Mouse (Mus musculus): ENCODE measurements around the gene Smg8. TPM values are rescaled to one million over a fixed set of nuclear protein-coding genes. Genes with fewer than 3 reads are reported as not detected.

Smg8 gene
- 30.0 and 34.4 TPM in 2 replicates for polyA plus RNA-seq (2014; fragmentation: Nextera tagmentation; extraction: Ambion mirVana)

GRCm38 (mm10) chr11:87086290-87086984 lies at the start of gene Smg8:
Smg8 (minus strand) TSS chr11:87086774.
- peak within 1 kb of the TSS; percentile 81 for H3K4me2 ChIP-seq (ENCODE audit: low read depth)
- H3K9ac ChIP-seq (ENCODE audit: low read length), result peak within 1 kb of the TSS; percentile 82
- peak; percentile 63 for ATAC-seq (ENCODE audit: insufficient read depth, low FRiP score, low TSS enrichment)
- peak within 1 kb of the TSS; percentile 83 for H3K4me3 ChIP-seq (ENCODE audit: low read depth, low read length)
- H3K36me3 ChIP-seq (ENCODE audit: control insufficient read depth, insufficient read depth, low read length), result peaks cover 7% of the 10 kb centered on the region; the same call in 1 of the 2 replicates
- no peaks in the 10 kb centered on the region for H3K27me3 ChIP-seq (ENCODE audit: control insufficient read depth, insufficient read depth, low read length)
- H3K9me3 ChIP-seq (ENCODE audit: control insufficient read depth, low read length), result no peaks in the 10 kb centered on the region
- DNase-seq (ENCODE audit: low spot score), result peak; percentile 83
- peaks cover 15% of the 10 kb centered on the region for H3K4me1 ChIP-seq (ENCODE audit: control insufficient read depth, insufficient read depth, low read length)
- WGBS, result 1% methylated on average over 43 of the region's 43 CpGs
- peak within 1 kb of the TSS; percentile 36; the same call in 1 of the 2 replicates for H3K27ac ChIP-seq (ENCODE audit: low read depth, low read length)

- 93% methylated on average over 4 of the region's 4 CpGs for WGBS
- Histone ChIP-seq H3K36me3 (ENCODE audit: control insufficient read depth, insufficient read depth, low read length) (no peaks in the 10 kb centered on the region; the same call in 1 of the 2 replicates), H3K4me2 (ENCODE audit: low read depth) (no peak overlapping the region), H3K4me1 (ENCODE audit: control insufficient read depth, insufficient read depth, low read length) (no peaks in the 10 kb centered on the region), H3K9ac (ENCODE audit: low read length) (no peak overlapping the region), H3K9me3 (ENCODE audit: control insufficient read depth, low read length) (no peaks in the 10 kb centered on the region), H3K4me3 (ENCODE audit: low read depth, low read length) (no peak overlapping the region), H3K27ac (ENCODE audit: low read depth, low read length) (no peak overlapping the region), H3K27me3 (ENCODE audit: control insufficient read depth, insufficient read depth, low read length) (no peaks in the 10 kb centered on the region)
- no peak for DNase-seq (ENCODE audit: low spot score)
- no peak for ATAC-seq (ENCODE audit: insufficient read depth, low FRiP score, low TSS enrichment)
Observed at GRCm38 (mm10) chr11:87136233-87136632, 49.7 kb upstream of the Smg8 start.

GRCm38 (mm10) chr11:87126824-87127816 lies 40.5 kb upstream of the Smg8 start, which contains the start of gene Trim37:
Trim37 (plus strand) TSS chr11:87127077.
- ATAC-seq (ENCODE audit: insufficient read depth, low FRiP score, low TSS enrichment), result peak; percentile 85
- under 1% methylated on average over 89 of the region's 105 CpGs for WGBS
- peak within 1 kb of the TSS; percentile 84 for H3K4me3 ChIP-seq (ENCODE audit: low read depth, low read length)

GRCm38 (mm10) chr11:87126281-87126823 lies 39.8 kb upstream of the Smg8 start:
- Histone ChIP-seq H3K4me3 (ENCODE audit: low read depth, low read length) (peak overlapping the region; percentile 84), H3K4me2 (ENCODE audit: low read depth) (peak overlapping the region; percentile 75), H3K9me3 (ENCODE audit: control insufficient read depth, low read length) (no peaks in the 10 kb centered on the region), H3K27ac (ENCODE audit: low read depth, low read length) (peak overlapping the region; percentile 83), H3K27me3 (ENCODE audit: control insufficient read depth, insufficient read depth, low read length) (no peaks in the 10 kb centered on the region), H3K4me1 (ENCODE audit: control insufficient read depth, insufficient read depth, low read length) (peaks cover 16% of the 10 kb centered on the region), H3K9ac (ENCODE audit: low read length) (peak overlapping the region; percentile 69), H3K36me3 (ENCODE audit: control insufficient read depth, insufficient read depth, low read length) (peaks cover 11% of the 10 kb centered on the region)
- DNase-seq (ENCODE audit: low spot score), result peak; percentile 29
- 1% methylated on average over 12 of the region's 12 CpGs for WGBS
- ATAC-seq (ENCODE audit: insufficient read depth, low FRiP score, low TSS enrichment), result 0 out of 2 replicates have a peak, but pooled peaks have one; percentile 6

More at GRCm38 (mm10) chr11:87126824-87127816, 40.5 kb upstream of the Smg8 start, which contains the start of gene Trim37:
- Histone ChIP-seq H3K27ac (ENCODE audit: low read depth, low read length) (peak within 1 kb of the TSS; percentile 83), H3K36me3 (ENCODE audit: control insufficient read depth, insufficient read depth, low read length) (peaks cover 9% of the 10 kb centered on the region), H3K4me2 (ENCODE audit: low read depth) (peak within 1 kb of the TSS; percentile 75), H3K4me1 (ENCODE audit: control insufficient read depth, insufficient read depth, low read length) (peaks cover 16% of the 10 kb centered on the region), H3K9ac (ENCODE audit: low read length) (peak within 1 kb of the TSS; percentile 72), H3K27me3 (ENCODE audit: control insufficient read depth, insufficient read depth, low read length) (no peaks in the 10 kb centered on the region), H3K9me3 (ENCODE audit: control insufficient read depth, low read length) (no peaks in the 10 kb centered on the region)
- peak; percentile 95 for DNase-seq (ENCODE audit: low spot score)

- no peak overlapping the region for H3K4me3 ChIP-seq (ENCODE audit: low read depth, low read length)
- peaks cover 16% of the 10 kb centered on the region for H3K4me1 ChIP-seq (ENCODE audit: control insufficient read depth, insufficient read depth, low read length)
- whole genome bisulfite sequencing, result 62% methylated on average over 4 of the region's 4 CpGs
- H3K27ac ChIP-seq (ENCODE audit: low read depth, low read length), result peak overlapping the region; percentile 42; the same call in 1 of the 2 replicates
- H3K9me3 ChIP-seq (ENCODE audit: control insufficient read depth, low read length), result no peaks in the 10 kb centered on the region
- peak overlapping the region; percentile 75 for H3K4me2 ChIP-seq (ENCODE audit: low read depth)
- DNase-seq (ENCODE audit: low spot score), result no peak
- ATAC-seq (ENCODE audit: insufficient read depth, low FRiP score, low TSS enrichment), result no peak
- H3K27me3 ChIP-seq (ENCODE audit: control insufficient read depth, insufficient read depth, low read length), result no peaks in the 10 kb centered on the region
- peaks cover 9% of the 10 kb centered on the region for H3K36me3 ChIP-seq (ENCODE audit: control insufficient read depth, insufficient read depth, low read length)
- H3K9ac ChIP-seq (ENCODE audit: low read length), result no peak overlapping the region; the same call in 1 of the 2 replicates
Observed at GRCm38 (mm10) chr11:87125562-87125961, 39.0 kb upstream of the Smg8 start.

GRCm38 (mm10) chr11:87121864-87122263 lies 35.3 kb upstream of the Smg8 start:
- no peaks in the 10 kb centered on the region for H3K27me3 ChIP-seq (ENCODE audit: control insufficient read depth, insufficient read depth, low read length)
- no peaks in the 10 kb centered on the region for H3K9me3 ChIP-seq (ENCODE audit: control insufficient read depth, low read length)
- H3K4me3 ChIP-seq (ENCODE audit: low read depth, low read length), result no peak overlapping the region
- 89% methylated on average over 8 of the region's 8 CpGs for WGBS
- H3K4me1 ChIP-seq (ENCODE audit: control insufficient read depth, insufficient read depth, low read length), result peaks cover 5% of the 10 kb centered on the region; the same call in 1 of the 2 replicates
- DNase-seq (ENCODE audit: low spot score) (no peak), ATAC-seq (ENCODE audit: insufficient read depth, low FRiP score, low TSS enrichment) (no peak)
- H3K9ac ChIP-seq (ENCODE audit: low read length), result no peak overlapping the region
- no peak overlapping the region for H3K4me2 ChIP-seq (ENCODE audit: low read depth)
- peaks cover 8% of the 10 kb centered on the region for H3K36me3 ChIP-seq (ENCODE audit: control insufficient read depth, insufficient read depth, low read length)
- no peak overlapping the region for H3K27ac ChIP-seq (ENCODE audit: low read depth, low read length)

GRCm38 (mm10) chr11:87110172-87110909 lies 23.8 kb upstream of the Smg8 start:
- H3K36me3 ChIP-seq (ENCODE audit: control insufficient read depth, insufficient read depth, low read length), result peaks cover 3% of the 10 kb centered on the region; the same call in 1 of the 2 replicates
- H3K4me2 ChIP-seq (ENCODE audit: low read depth), result peak overlapping the region; percentile 51
- peak overlapping the region; percentile 93 for H3K27ac ChIP-seq (ENCODE audit: low read depth, low read length)
- no peaks in the 10 kb centered on the region for H3K9me3 ChIP-seq (ENCODE audit: control insufficient read depth, low read length)
- no peaks in the 10 kb centered on the region for H3K27me3 ChIP-seq (ENCODE audit: control insufficient read depth, insufficient read depth, low read length)
- no peaks in the 10 kb centered on the region; the same call in 1 of the 2 replicates for H3K4me1 ChIP-seq (ENCODE audit: control insufficient read depth, insufficient read depth, low read length)
- ATAC-seq (ENCODE audit: insufficient read depth, low FRiP score, low TSS enrichment), result no peak
- 11% methylated on average over 9 of the region's 9 CpGs for WGBS
- peak overlapping the region; percentile 98 for H3K9ac ChIP-seq (ENCODE audit: low read length)
- no peak for DNase-seq (ENCODE audit: low spot score)
- H3K4me3 ChIP-seq (ENCODE audit: low read depth, low read length), result peak overlapping the region; percentile 95
